Mouse (Mus musculus): ENCODE measurements at regions not wholly inside any gene's neighbourhood (a gene's known extent, or its start where the extent isn't known, plus 50 kb on each side); places are given as distances from the start of the nearest gene placed in this dataset.

DNA sequence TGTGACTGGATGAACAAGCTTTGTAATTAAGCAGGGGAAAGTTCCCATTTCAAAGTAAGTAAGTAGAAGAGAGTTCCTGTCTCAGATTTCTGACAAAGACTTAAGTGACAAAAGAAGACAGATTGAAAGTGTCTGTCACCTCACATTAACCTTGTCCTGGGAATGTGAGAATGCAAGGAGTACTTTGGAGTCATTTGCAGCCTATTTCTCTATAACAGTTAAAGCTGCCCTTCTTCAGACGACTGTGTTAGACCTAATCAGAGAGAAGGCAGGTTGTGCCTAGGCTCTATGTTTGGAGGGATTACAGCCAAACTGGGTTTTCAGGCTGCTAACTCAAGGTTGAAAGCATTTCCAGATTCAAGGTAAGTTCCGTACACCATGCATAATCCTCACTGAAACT is 446.5 kb downstream of the Pdgfc start:
- DNase-seq: no peak

DNA sequence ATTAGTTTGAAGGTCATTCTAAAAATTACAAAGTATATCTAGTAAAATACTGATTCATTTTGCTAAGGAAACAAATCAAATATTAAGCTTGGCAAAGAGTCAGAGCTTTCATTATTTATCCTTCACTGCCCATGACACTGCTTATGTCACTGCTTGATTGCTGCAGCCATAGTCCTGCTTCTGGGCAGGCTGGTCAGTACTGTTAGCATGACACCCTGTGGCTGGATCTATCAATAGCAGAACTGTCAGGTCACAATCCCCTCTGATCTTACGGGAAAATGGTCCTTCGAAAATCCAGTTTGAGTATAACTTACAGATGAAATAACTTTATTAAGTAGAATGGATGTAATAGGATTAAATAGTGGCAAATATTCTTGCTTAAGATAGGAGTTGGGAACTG is 447.1 kb downstream of the Pdgfc start:
- peak; percentile 8 for DNase-seq

DNA sequence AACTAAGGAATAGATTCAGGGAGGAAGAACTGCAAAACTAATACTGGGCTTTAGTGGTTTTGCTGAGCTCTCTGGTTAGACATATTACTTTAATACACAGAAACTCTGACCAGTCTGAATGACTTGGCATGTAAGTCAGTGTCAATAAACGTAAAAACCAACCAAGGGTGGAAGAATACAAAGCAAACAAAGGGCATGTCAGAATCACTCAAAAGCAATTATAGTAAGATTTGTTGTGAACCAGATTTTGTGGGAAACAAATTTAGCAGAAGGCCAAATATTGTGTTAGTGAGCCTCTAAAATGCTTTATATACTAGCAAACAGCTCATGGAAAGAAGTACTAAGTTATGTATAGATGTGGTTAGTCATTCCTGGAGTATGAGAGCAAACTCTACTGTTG is 427.1 kb upstream of the Ctso start:
- no peak for DNase-seq

DNA sequence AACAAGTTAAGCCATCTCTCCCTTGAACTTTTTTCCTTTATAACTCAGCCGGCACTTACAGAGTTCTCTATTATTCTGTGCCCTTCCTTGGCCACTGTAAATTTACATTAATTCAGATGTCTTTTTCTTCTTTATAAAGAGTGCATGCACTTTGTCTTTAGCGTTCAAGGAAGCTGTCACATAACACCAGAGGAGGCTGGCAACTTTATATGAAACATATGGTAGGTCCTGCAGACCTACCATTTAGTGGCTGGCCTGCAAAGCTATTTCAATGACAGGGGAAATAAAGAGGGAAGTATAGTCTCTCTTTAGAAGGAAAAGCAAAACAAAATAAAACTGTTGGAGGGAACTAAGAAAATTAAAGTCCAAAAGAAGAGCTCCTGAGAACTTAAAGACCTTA is 423.8 kb upstream of the Ctso start:
- no peak for DNase-seq

DNA sequence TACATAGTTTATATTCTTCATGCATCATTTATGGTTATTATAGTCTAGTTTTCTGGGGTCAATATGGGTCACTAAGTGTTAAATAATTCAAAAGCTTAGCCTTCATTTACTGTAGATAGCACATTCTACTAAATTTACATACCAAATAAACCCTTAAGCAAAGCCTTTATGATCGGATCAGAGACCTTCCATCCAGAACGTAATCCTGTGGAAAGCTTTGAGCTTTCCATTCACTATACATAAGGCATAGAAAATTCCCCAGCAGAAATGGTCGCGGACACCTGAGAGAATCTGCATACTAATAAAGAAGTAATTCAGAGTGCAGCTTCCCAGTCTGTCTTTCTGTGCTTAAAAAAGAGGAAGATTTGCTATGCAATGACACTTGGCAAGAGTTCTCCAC is 410.6 kb upstream of the Ctso start:
- no peak for DNase-seq

DNA sequence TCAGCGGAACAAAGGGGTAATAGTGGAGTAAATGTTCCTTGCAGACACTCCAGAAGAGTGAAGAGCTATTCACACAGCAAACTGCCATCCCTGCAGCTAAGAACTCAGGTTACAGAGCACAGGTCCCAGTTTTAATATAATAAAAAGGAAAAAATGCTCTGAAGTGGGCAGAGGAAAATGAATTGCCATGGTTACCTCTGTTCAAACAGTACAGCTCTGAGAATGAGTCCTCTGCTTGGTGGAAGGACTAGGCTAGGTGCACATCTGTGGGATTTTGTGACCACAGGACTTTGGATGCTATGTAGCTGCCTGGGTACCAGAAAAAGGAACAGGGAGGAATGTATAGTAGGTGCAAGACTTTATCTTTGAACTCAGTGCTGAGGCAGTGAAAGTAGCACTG is 401.5 kb upstream of the Ctso start:
- no peak for DNase-seq

DNA sequence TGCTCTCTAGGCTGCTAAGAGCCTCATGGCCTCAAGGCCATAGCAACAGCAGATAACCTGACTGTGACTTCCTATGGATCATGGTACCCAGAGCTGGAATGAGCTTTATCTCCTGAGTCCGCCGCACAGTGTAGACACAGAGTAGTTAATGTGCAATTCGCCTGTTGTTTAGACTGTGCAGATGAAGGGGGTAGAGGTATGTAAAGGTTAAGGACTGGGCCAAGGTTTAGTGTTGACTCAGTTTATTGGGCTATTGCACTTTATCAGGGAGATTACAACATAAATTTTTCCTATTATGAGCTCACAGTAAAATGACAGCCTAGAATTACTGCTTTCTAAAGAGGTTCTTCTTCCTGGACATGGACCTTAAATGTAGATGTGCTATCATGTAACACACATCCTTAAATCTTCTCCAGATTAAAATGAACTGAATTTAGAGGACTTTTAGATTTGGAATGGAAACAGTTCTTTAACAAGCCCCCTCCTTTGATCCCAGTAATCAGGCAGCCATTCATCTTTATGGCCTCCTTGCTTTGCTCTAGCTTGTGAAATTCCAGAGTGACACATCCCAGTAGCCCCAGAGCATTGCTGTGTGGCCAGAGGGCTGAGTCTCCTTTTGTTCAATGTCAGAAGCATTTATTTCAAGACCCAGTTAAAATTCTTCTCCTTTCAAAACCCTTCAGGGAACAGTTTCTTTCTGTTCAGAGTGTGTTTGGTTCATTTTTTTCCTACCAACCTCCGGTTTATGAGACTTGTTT is 396.8 kb upstream of the Ctso start:
- peak; percentile 2 for DNase-seq

DNA sequence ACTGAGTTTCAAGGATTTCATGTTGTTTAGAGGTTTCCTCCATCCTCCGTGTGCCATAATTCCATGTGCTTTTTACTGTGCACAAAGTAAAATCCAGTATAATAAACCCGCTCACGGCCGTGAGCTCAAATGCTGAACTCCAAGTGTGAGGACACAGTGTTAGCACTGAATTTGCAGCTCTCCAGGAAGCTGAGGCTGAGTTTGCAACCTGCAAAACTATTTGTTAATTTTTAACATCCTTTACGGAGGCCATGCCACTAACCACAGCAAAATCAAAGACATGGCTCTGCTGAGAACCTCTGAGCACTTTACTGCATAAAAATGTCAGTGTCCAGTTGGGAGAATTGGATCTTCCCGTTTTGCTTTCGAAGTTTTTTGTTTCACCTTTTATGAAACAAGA is 377.6 kb upstream of the Ctso start:
- no peak for DNase-seq

DNA sequence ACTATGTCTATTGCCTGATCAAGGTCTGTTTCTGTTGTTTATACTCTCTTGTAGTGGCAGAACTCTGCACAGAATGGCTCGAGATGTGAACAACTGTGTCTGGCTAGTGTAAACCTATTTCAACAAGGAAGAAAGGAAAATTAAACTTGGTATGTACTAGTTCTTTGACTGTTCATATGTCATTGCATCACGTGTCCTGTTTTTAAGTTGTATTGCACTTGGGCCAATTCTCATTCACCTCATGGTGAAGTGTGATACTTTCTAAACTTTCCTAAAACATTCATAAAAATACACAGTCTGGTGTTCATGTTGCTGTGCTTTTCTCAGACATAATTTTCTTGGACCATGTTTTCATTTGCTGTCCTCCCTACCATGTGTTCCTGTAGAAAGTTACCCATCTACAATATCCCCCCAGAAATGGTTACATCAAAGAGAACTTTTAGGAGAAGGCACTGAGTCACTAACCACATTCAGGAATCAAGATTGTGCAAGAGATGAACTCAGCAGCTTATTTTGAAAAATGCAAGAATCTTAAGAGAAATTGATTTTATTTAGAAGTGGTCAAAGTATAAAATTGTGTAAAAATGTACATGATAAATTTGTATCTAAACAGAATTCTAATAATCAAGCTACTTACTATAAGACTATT is 369.7 kb upstream of the Ctso start:
- DNase-seq: no peak

DNA sequence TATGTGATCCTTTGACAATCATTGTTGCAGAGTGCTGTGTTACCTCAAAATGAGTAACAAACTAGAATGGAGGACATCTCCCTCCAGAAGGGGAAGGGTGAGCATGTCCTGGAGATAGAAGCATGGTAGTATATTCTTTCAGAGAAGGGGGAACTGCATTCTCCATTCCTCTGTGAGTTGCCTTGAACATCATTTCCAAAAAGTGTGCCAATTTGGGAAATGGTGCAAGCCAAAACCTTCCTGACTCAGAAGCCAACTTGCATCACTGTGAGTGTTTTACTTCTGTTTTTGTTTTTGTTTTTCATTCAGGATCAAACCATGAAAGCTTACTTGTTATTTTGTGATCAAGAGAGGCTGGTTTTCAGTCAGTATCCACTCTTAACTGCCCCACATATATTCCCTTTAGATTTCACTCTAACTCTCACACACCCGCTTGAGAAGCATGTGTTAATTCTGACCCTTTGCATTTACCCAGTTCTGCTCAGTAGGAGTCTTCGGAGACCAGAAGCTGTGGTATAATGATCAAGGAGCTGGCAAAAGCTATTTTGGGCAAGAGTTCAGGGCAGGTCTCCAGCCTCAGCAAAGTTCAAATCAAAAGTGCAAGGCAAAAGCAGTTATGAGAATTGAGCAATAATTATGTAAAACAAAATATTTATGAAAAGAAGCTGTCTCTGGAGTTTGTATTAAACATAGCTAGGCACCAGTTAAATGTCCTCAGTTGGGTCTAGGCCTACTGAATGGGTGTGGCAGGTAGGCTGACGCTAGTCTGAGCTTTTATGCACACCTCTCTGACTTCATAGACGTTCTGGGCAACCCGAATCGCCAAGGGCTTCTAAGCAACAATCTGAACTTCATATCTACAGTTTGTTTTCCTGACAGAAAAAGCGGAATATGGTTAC is 368.3 kb upstream of the Ctso start:
- DNase-seq: peak; percentile 7

DNA sequence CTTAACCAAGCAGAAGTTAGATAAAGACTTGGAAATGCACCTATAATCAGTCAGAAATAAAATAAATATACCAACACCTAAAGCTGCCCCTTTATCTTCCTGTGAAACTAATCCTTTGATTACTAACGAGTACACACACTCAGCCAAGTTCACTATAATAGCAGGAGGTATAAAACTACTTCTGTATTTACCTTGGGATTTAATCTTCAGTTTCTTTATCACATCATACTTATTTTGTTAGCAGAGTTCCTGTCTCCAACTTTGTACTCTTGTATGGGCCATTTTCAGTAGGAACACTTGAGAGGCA is 367.7 kb upstream of the Ctso start:
- no peak for DNase-seq

DNA sequence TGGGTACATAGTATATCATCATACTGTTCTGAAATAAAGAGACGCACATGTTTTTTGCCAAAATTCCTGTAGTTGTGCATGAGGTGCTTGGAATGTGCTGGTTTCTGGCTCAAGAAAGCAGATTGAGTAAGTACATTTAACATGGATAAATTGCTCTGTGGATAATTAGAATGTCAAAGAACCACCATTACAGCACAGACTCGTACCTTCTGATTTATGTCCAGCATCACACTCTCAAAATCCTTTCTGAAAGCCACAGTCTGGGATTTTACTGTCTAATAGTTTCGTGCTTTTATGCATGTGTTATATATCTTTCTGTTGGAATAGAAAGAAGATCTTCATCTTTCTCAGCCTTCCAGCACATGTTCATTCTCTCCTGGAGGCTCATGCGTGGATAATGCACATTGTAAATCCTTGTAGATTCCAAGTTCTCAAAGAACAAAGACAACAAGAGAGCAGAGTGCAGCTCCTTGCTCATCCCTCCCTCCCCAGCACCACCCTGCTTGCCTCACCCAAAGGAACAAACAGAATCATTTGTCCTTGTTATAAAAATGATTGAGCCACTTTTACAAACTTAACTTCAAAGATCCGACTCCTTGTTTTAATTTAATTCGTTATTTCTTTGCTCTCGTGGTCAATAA is 348.9 kb upstream of the Ctso start:
- DNase-seq: no peak

DNA sequence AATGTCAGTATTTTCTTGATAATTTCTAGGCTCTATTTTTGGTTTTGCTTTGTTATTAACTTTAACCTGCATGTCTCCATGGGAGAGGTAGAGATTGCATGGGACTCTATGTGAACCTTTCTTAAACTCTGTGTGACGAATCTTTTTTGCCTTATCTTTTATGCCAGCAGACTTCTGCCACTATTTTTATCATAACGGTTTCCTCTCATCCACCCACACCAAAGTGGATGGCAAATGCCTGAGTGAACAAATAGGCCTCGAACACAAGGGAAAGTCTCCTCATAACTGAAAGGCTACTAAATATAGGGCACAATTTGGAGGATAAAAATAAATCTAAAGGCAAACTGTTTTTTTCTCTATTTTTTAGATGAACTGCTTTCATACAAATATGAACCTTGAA is 343.3 kb upstream of the Ctso start:
- no peak for DNase-seq

DNA sequence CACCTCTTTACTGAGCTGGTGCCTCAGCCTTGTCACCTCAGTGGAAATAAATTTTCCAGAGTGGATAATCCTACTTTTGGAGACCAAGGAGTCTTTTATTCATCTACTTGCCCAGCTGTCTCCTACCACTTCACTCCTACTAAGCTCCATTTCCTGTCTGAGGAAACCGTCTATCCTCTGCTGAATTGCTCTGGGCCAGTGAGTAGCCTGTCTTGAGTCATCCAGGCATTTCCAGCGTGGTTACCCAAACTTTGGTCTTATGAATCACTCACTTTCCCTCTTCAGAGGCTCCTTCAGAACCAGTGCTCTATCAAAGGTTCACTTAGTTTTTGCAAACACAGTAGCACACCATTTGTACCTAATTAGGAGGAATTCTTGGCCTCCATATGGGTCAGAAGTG is 303.2 kb upstream of the Ctso start:
- DNase-seq: no peak

DNA sequence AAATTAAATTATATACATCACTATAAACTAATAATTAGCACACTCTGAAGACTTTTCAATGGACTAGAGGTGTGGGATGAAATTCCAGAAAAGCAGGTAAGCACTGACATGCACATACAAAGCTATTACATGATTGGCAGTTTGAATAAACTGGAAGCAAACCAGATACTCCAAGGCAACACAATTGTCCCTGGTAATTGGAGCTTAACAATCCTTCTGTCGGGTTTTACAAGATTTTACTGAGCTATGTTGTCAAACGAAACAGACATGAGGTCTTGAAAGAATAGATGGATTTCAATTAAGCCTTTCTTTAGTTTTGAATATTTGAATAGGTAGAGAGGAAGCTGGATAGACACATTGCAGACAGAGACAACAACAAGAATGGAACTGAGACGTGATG is 273.9 kb upstream of the Ctso start:
- DNase-seq: no peak

DNA sequence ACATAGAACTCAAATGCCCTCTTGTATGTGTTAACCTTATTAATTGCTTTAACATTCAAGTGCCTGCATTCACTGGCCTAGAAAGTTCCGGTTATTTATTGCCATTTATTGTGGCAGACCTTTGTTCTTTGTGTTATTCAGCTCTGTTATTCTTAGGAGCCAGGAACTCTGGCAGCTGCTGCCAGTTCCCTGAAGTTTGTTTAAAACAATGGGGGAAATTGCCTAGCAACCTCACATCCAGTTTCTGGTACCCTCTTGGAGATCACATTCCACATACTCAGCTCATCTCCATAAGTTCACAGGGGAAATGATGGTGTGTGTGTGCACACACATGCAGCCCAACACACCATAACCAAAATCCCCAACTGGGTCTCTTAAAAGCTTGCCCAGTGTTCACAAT is 270.8 kb upstream of the Ctso start:
- no peak for DNase-seq

DNA sequence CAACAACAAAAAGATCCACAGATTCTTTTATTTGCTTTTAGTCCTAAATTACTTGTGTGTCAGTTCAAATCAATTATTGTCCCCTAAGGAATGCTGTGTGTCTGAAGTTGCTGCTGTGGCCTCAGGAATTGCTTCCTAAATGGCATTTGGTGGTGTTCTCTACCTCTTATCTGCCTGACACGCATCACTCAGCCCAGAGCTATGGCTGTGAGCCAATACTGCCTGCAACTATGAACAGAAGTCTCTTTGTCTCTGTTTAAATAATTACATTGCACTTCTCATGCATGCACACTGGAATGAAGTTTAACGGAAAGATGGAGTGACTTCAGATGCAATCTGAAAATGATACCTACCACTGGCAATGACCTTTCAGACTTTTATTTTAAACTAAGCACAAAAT is 266.1 kb upstream of the Ctso start:
- DNase-seq: peak; percentile 1

DNA sequence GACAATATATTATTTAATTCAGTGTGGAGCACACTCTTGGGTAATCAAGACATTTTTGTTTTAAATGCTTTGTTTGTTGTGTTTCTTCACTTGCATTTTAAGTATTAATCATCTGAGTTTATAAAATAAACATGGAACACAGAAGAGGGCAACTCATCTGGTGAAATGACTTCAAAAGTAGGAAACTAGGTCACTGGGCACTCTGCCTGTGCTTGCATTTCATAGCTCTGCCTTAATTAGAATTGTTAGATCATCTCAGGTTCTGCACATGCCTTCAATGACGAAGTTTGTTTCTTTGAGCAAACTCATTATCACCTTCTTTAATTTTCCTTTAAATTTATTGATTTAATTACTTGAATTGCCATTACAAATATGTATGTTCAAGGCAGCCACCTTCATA is 255.8 kb upstream of the Ctso start:
- peak; percentile 3 for DNase-seq

DNA sequence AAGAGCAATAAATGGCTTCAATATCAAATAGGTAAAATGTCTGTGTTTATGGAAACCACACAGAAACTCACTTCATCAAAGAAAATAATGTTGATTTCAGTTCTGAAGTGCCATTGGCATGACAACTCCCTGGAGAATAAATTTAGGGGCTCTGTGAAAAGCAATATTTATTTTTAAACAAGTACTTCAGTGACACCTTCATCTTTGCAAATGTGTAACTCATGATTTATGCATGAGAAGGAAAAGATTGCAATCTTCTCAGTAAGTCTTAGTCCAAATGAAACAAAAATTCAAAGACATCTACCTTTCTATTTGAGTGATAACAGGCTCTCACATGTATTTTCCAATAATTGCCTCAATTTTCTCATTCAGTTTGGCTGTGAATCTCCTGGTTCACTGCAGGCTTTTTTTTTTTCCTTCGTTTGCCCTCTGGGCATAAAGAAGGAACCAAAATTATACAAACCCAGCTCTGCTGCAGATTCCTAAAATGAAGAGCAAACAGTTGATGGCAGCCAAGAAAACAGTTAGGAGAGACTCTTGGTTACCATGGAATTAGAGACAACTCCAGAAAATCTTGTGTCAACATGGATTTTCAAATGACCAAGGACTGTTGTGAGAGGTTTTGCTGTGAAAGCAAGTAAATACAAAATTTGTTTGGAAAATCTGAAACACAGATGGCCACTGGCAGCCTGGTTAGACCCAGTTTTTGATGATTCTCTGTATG is 230.3 kb upstream of the Ctso start:
- DNase-seq: no peak

DNA sequence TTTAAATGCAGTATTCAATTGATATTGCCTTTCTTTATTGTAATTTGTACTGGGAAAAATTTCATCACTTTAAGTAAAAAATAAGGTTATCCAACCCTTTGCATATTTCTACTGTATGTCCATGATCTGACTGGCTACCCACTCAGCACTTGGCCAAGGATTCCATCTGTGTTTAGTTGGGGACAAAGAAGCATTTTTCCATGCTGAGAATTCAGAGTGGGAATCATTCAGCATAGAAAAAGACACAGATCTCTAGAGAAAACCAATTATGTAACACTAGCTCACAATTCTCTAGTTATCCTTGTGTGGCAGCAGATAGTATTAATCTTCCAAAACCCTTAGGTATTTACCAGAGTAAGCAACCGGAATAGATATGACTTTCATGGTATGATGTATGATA is 213.5 kb upstream of the Ctso start:
- no peak for DNase-seq

DNA sequence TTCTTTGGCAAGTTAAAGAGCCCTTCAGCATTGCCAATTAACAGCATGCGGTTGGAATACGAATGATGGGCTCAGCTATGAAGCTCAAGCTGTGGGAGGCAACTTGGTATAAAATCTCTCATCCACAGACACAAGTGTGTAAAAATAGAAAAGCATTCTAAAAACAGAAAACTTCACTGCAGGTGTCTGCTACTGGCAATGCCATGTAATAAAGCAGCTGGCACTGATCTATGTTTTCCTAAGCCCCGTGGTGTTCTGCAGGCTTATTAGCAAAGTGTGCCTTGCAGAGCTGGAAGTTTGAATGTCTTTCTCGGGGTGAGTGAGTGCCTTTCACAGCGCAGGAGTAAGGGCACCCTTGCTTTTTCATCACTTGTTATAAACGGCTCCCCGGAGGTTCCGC is 196.9 kb upstream of the Ctso start:
- no peak for DNase-seq

DNA sequence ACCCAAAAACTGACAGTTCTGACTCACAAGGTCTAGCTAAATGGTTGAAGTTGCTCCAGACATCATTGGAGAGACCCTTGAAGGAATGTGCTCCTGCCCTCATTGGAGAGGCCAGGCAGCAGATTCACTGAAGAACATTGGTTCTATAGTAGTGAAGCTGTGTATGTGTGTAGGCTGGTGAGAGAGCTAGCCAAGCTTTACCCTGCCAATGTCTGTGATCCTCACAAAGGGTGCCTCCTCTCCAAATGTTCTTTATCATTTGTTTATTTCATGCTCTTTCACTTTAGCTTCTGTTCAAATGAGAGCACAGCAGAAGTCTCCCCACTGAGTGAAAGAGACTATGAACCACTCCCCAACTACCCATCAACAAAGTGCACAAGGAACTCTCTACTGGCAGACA is 195.6 kb upstream of the Ctso start:
- no peak for DNase-seq

Data from adrenal gland, postnatal 25 days (tissue).